Mouse (Mus musculus) liver, postnatal 0 days (tissue): ENCODE measurements at regions not wholly inside any gene's neighbourhood (a gene's known extent, or its start where the extent isn't known, plus 50 kb on each side); places are given as distances from the start of the nearest gene placed in this dataset.

Source experiments
- ATAC-seq: fragments of 200-750 bp; cut with Nextera tagmentation; 2 replicates; pipeline ENCODE4 v1.8.0; 2017; ENCODE audit warnings: mild to moderate bottlenecking, moderate library complexity
- DNase-seq: peaks from one replicate; pipeline ENCODE4 v3.0.0-alpha.2; 2016
- H3K27ac ChIP-seq: fragments of 300-500 bp; sonication (generic); 2 replicates; pipeline ENCODE4 v1.5.1; 2014; ENCODE audit warnings: antibody characterized with exemption, moderate library complexity, mild to moderate bottlenecking, low read depth
- H3K27me3 ChIP-seq: fragments of 300-500 bp; sonication (generic); 2 replicates; pipeline ENCODE4 v1.6.1; 2014; ENCODE audit warnings: low read length, control low read depth, mixed read lengths; ENCODE audit not compliant: insufficient read depth
- H3K36me3 ChIP-seq: fragments of 300-500 bp; sonication (generic); replicated peaks from 2 replicates; pipeline ENCODE4 v1.6.1; 2014; ENCODE audit warnings: mild to moderate bottlenecking, control low read depth, low read length, moderate library complexity, mixed read lengths; ENCODE audit not compliant: insufficient read depth
- H3K4me1 ChIP-seq: fragments of 300-500 bp; sonication (generic); 2 replicates; pipeline ENCODE4 v1.6.1; 2014; ENCODE audit warnings: antibody characterized with exemption, mild to moderate bottlenecking, control low read depth; ENCODE audit not compliant: insufficient read depth
- H3K4me2 ChIP-seq: fragments of 300-500 bp; sonication (generic); 2 replicates; pipeline ENCODE4 v1.6.1; 2014; ENCODE audit warnings: low read depth, mild to moderate bottlenecking, low read length, moderate library complexity, mixed read lengths
- H3K4me3 ChIP-seq: fragments of 300-500 bp; sonication (generic); 2 replicates; pipeline ENCODE4 v1.5.1; 2014; ENCODE audit warnings: low read depth, low read length
- H3K9ac ChIP-seq: fragments of 300-500 bp; sonication (generic); replicated peaks from 2 replicates; pipeline ENCODE4 v1.6.1; 2014; ENCODE audit warnings: mild to moderate bottlenecking, moderate library complexity
- H3K9me3 ChIP-seq: fragments of 300-500 bp; sonication (generic); 2 replicates; pipeline ENCODE4 v1.6.1; 2016; ENCODE audit warnings: mild to moderate bottlenecking, control low read depth, low read length, mixed read lengths
- CTCF ChIP-seq: sonication (generic); IDR thresholded peaks from 2 replicates; pipeline ENCODE4 v1.5.1; 2016; ENCODE audit warnings: antibody characterized with exemption, low read depth
- EP300 ChIP-seq: IDR thresholded peaks from 2 replicates; pipeline ENCODE4 v1.6.1; 2016; ENCODE audit warnings: antibody characterized with exemption, low read depth, mild to moderate bottlenecking
- WGBS: fragments of 180-500 bp; shearing (Covaris S2); extraction: QIAGEN DNeasy Blood & Tissue Kit; methylation state at CpG from one replicate; pipeline ENCODE4 v1.1.7; 2014; ENCODE audit not compliant: insufficient replicate concordance; 5-methylcytosine and 5-hydroxymethylcytosine counted together

GRCm38 (mm10) chr8:39781424-39782161, 893.3 kb upstream of the Adam24 start:
- Histone ChIP-seq H3K4me1 (no peaks in the 10 kb centered on the region), H3K27me3 (no peaks in the 10 kb centered on the region), H3K9me3 (no peaks in the 10 kb centered on the region), H3K9ac (no peak overlapping the region), H3K36me3 (no peaks in the 10 kb centered on the region), H3K27ac (no peak overlapping the region), H3K4me3 (no peak overlapping the region), H3K4me2 (no peak overlapping the region)
- ATAC-seq (no peak), DNase-seq (no peak)
- TF ChIP-seq CTCF (no peak), EP300 (no peak)
- 72% methylated on average over 3 of the region's 3 CpGs for WGBS

- Histone ChIP-seq H3K4me1 (no peaks in the 10 kb centered on the region), H3K27me3 (no peaks in the 10 kb centered on the region), H3K36me3 (no peaks in the 10 kb centered on the region), H3K4me3 (no peak overlapping the region), H3K9me3 (no peaks in the 10 kb centered on the region), H3K27ac (no peak overlapping the region), H3K9ac (no peak overlapping the region), H3K4me2 (no peak overlapping the region)
- ATAC-seq, result no peak
- whole genome bisulfite sequencing, result 62% methylated on average over 2 of the region's 2 CpGs
- TF ChIP-seq CTCF, result no peak
- TF ChIP-seq EP300, result no peak
- DNase-seq, result no peak
These were observed 892.7 kb upstream of the Adam24 start for GRCm38 (mm10) chr8:39782162-39782530.
